Mouse (Mus musculus) small intestine, adult 2 months (tissue): ENCODE measurements around the gene Rars. TPM values are rescaled to one million over a fixed set of nuclear protein-coding genes. Genes with fewer than 3 reads are reported as not detected.
A peak's percentile ranks its signal among the peaks of the same experiment; 100 is the strongest.

Source experiments
- H3K27ac ChIP-seq: fragments of 200-500 bp; 2 replicates; pipeline ENCODE4 v1.5.1; 2012; ENCODE audit warnings: low read depth, low read length, control low read depth, inconsistent platforms; ENCODE audit not compliant: insufficient read depth
- H3K27me3 ChIP-seq: fragments of 200-500 bp; 2 replicates; pipeline ENCODE4 v1.6.1; 2012; ENCODE audit warnings: mild to moderate bottlenecking, moderate library complexity, low read length, inconsistent platforms; ENCODE audit not compliant: control insufficient read depth, insufficient read depth
- H3K36me3 ChIP-seq: fragments of 200-500 bp; 2 replicates; pipeline ENCODE4 v1.6.1; 2012; ENCODE audit warnings: mild to moderate bottlenecking, low read length, control low read depth, inconsistent platforms; ENCODE audit not compliant: control insufficient read depth, insufficient read depth
- H3K4me1 ChIP-seq: fragments of 200-500 bp; 2 replicates; pipeline ENCODE4 v1.6.1; 2012; ENCODE audit warnings: low read length, inconsistent platforms, mixed read lengths; ENCODE audit not compliant: control insufficient read depth, insufficient read depth, insufficient read length
- H3K4me3 ChIP-seq: fragments of 200-500 bp; 2 replicates; pipeline ENCODE4 v1.5.1; 2012; ENCODE audit warnings: low read depth, mild to moderate bottlenecking, control low read depth, inconsistent platforms, low read length, moderate library complexity
- CTCF ChIP-seq: fragments of 200-500 bp; IDR thresholded peaks from 2 replicates; pipeline ENCODE4 v1.5.1; 2012; ENCODE audit warnings: low read depth, mild to moderate bottlenecking, control low read depth, inconsistent platforms, low read length, moderate library complexity, mixed read lengths; ENCODE audit not compliant: insufficient replicate concordance, insufficient read length; ENCODE audit errors: extremely low read depth
- POLR2A ChIP-seq: fragments of 200-500 bp; IDR thresholded peaks from 2 replicates; pipeline ENCODE4 v1.6.1; 2012; ENCODE audit warnings: low read depth, mild to moderate bottlenecking, control low read depth, inconsistent platforms, low read length, moderate library complexity
- WGBS: fragments of 180-500 bp; shearing (Covaris S2); methylation state at CpG from one replicate; pipeline ENCODE4 v1.1.7; 2018; 5-methylcytosine and 5-hydroxymethylcytosine counted together
- polyA plus RNA-seq: library from polyadenylated mRNA; depleted of rRNA; stranded (reverse); fragments of >200 nt; gene quantifications from 2 replicates; pipeline ENCODE4 v1.2.3, GENCODE M21; 2012

The Rars gene
- polyA plus RNA-seq, 1 experiment = 10.0 TPM

DNA sequence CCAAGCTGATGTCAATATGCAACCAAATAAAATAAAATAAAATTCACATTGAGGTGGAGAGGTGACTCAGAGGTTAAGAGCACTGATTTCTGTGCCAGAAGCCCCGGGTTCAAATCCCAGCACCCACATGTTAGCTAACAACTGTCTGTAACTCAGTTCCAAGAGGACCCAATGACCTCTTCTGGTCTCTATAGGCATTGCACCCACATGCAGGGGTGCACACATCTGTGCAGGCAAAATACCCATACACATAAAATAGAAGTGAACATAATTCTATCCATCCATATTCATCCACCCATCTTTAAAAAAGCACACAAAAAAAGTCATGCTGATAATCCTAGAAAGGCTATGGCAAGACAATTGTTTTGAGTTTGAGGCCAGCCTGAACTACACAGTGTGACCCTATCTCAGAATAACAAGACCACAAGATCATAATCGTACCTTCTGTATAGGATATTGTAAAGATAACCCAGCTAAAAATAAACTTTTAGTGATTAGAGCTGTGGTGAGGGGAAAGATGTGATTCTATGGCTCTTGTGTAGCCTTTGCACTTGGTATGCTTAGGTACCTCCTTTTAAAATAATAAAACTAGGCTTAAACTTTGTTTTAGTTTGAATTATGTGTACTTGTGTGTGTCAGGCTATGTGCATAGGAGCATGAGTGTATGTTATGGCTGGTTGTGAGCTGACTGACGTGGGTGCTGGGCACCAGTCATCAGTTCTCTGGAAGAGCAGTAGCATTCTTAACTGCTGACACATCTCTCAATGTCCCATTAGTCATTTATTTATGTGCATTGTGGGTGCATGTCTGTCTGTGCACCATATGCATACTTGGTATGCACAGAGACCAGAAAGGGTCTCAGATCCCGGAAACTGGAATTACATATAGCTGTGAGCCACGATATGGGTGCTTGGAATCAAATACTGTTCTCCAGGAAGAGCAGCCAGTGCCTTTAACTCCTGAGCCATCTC, 3.1 kb upstream of the Rars start:
- Histone ChIP-seq H3K4me1 (peaks cover 4% of the 10 kb centered on the region), H3K36me3 (peaks cover 9% of the 10 kb centered on the region; the same call in 1 of the 2 replicates), H3K4me3 (no peak overlapping the region), H3K27me3 (no peaks in the 10 kb centered on the region), H3K27ac (no peak overlapping the region)
- 79% methylated on average over 5 of the region's 5 CpGs for WGBS
- TF ChIP-seq POLR2A (no peak), CTCF (no peak)

DNA sequence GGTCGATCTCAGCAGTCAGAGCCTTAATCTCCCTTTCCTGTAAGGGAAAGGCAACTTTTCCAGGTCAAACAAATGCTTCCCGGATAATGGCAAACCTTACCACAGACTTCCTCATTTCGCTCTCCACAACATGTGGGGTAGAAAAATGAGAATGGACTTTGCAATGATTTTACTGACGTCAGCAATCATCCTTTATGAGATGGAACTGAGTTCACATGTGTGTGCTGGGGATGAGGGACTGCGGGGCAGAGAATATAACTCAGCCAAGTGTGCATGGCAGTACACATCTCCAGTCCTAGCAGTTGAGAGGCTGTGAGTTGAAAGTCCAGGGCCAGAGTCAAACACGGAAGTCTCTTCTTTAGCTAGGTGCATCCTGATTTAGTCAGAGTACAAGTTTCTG, 1.0 kb downstream of the Rars start:
- Histone ChIP-seq H3K4me1 (peaks cover 9% of the 10 kb centered on the region), H3K27ac (peak overlapping the region; percentile 77), H3K36me3 (peaks cover 24% of the 10 kb centered on the region), H3K27me3 (no peaks in the 10 kb centered on the region), H3K4me3 (peak overlapping the region; percentile 27; the same call in 1 of the 2 replicates)
- 24% methylated on average over 6 of the region's 6 CpGs for WGBS
- TF ChIP-seq POLR2A (no peak), CTCF (no peak)

DNA sequence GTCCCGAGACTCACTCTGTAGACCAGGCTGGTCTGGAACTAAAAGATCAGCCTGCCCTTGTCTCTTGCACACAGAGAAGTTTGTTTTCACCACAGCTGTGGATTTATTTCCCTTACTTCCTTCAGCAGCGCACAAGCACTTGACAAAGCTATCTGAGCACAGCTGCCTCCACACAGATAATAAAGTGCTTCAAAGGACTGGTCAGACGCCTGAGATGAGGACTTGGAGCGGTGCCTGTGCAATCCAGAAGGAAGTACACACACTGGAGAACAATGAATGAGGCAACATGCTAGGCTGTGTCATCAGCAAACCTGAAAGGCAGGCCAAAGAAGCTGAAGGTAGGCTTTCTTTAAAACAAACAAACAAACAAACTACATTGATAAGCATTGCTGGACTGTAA, 2.2 kb downstream of the Rars start:
- Histone ChIP-seq H3K27ac (0 out of 2 replicates have a peak overlapping the region, but pooled peaks have one; percentile 34), H3K27me3 (no peaks in the 10 kb centered on the region), H3K4me3 (no peak overlapping the region), H3K4me1 (peaks cover 9% of the 10 kb centered on the region), H3K36me3 (peaks cover 35% of the 10 kb centered on the region)
- WGBS = 13% methylated on average over 4 of the region's 4 CpGs
- TF ChIP-seq POLR2A = no peak
- no peak for TF ChIP-seq CTCF

DNA sequence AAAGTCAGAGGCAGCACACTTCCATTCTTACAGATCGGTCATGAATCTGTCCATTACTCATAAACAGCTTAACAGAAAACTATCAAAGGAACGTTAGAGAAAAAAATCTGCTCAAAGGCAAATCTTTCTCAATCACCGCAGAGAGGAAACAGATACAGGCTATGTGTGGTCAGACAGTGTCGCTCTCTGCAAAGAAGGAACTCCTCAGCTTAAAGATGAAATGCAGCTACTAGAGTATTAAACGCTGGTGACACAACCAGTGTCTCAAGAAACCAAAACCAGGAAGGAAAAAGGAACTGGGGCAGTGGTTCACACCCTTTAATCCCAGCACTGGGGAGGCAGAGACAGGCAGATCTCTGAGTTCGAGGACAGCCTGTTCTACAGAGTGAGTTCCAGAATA, 6.6 kb downstream of the Rars start:
- H3K27me3 ChIP-seq = no peaks in the 10 kb centered on the region
- H3K36me3 ChIP-seq = peaks cover 67% of the 10 kb centered on the region
- no peak for TF ChIP-seq CTCF
- no peak for TF ChIP-seq POLR2A
- no peak overlapping the region for H3K4me3 ChIP-seq
- peaks cover 4% of the 10 kb centered on the region; the same call in 1 of the 2 replicates for H3K4me1 ChIP-seq
- no peak overlapping the region for H3K27ac ChIP-seq
- 83% methylated on average over 6 of the region's 6 CpGs for WGBS

DNA sequence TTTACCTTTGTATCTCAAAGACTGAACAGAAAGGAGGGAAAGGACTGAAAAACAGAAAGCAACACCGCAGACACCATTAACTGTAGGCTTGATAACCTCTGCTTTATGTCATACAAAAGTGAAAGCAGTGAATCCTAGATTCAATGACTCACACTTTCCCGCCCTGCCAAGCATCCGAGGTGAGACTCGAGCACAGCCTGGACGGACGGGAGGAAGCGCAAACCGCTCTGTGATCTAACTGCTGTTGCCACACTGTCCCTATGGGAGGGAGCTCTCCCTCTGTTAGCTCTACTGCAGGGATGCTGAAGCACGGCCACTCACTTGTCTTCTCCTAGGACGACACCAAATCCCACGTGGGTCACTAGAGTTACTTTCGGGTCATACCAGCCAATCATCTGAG, 18.0 kb downstream of the Rars start:
- TF ChIP-seq POLR2A = no peak
- no peak overlapping the region for H3K27ac ChIP-seq
- no peak overlapping the region for H3K4me3 ChIP-seq
- 75% methylated on average over 12 of the region's 12 CpGs for whole genome bisulfite sequencing
- no peaks in the 10 kb centered on the region for H3K4me1 ChIP-seq
- no peaks in the 10 kb centered on the region for H3K27me3 ChIP-seq
- peaks cover 84% of the 10 kb centered on the region for H3K36me3 ChIP-seq

DNA sequence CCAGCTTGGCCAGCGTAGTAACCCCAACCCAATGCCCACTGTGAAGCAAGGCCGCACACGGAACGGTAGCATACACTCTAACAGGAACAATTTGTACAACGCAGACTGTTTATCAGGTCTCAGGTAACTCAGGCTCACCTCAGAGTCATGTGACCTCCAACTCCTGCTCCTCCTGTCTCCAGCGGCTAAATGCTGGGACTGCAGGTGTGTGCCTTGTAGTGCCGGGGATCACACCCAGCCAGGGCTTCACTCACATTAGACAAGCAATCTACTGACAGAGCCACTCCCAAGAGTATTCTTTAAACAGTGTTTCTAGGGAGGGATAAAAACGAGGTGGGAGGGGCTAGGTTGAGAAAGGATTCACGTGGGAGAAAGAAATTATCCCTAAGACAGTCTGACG, 22.8 kb downstream of the Rars start:
- no peak overlapping the region for H3K4me3 ChIP-seq
- TF ChIP-seq CTCF = no peak
- TF ChIP-seq POLR2A = no peak
- 67% methylated on average over 10 of the region's 10 CpGs for whole genome bisulfite sequencing
- H3K36me3 ChIP-seq = peaks cover 81% of the 10 kb centered on the region
- H3K27me3 ChIP-seq = no peaks in the 10 kb centered on the region
- no peak overlapping the region for H3K27ac ChIP-seq
- H3K4me1 ChIP-seq = no peaks in the 10 kb centered on the region

DNA sequence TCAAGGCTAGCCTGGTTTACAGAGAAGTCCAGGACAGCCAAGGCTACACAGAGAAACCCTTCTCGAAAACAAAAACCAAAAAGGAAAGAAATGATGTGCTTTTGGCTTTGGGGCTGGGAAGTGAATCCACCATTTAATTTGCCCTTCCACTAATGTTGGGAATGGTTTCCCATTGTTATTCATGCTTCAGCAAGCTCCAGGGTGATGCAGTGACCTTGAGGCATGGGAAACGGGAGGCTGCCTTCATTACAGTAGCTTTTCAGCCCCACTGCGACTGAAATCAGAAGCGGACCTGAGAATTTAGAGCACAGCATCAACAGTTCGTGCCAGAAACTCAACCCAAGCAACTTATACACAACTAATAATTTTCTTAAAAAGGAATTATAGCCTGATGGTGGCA, 33.0 kb downstream of the Rars start:
- TF ChIP-seq POLR2A (no peak), CTCF (no peak)
- Histone ChIP-seq H3K4me1 (no peaks in the 10 kb centered on the region), H3K27ac (no peak overlapping the region), H3K27me3 (peaks cover 19% of the 10 kb centered on the region), H3K4me3 (no peak overlapping the region), H3K36me3 (no peaks in the 10 kb centered on the region)
- 76% methylated on average over 5 of the region's 5 CpGs for WGBS
